Mouse (Mus musculus) 416B (cell line): Measurements from ENCODE around the gene Uts2b.

Source experiments
- DNase-seq: peaks from one replicate; pipeline ENCODE4 v3.0.0; 2011; ENCODE audit warnings: low read depth

Uts2b gene

DNA sequence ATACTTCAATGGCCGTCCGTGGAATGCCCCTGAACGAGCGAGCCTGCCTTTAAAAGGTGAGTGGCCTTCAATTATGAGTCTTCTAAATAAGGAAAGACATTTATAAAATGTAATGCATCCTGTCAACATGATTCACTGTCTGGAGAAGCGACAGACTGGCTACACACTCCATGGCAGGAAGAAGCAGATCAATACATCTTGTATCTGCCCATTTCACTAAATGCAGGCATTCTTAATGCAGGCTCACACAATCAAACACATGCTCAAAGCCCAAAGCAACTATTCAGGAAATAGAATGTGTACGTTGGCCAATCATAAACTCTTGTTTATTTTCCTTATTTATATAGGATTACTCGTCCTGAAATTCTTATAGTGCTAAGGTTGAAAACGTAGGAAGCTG lies at the start of gene Uts2b:
TSS of gene Uts2b (minus strand) at position 49 of the 400 bp plus-strand sequence.
- DNase-seq = no peak

DNA sequence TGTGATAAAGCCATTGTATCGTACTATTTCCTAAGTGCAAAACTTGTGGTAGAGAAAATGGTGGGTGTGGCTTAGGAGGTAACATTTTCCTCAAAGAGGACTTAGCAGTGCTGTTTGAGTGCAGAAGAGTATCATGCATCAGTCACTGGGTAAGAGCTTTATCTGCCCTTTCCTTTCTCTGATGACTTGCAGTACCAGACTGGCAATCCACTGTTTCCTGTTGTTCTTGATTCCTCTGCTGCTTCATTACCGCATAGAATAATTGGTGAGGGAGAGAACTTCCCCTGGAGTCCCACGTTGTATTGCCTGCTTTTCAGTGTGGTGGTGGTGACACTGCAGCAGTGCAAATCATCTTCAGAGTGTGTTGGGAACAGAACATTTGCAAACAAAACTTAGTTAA lies 47.6 kb upstream of the Uts2b start:
- peak; percentile 23 for DNase-seq

DNA sequence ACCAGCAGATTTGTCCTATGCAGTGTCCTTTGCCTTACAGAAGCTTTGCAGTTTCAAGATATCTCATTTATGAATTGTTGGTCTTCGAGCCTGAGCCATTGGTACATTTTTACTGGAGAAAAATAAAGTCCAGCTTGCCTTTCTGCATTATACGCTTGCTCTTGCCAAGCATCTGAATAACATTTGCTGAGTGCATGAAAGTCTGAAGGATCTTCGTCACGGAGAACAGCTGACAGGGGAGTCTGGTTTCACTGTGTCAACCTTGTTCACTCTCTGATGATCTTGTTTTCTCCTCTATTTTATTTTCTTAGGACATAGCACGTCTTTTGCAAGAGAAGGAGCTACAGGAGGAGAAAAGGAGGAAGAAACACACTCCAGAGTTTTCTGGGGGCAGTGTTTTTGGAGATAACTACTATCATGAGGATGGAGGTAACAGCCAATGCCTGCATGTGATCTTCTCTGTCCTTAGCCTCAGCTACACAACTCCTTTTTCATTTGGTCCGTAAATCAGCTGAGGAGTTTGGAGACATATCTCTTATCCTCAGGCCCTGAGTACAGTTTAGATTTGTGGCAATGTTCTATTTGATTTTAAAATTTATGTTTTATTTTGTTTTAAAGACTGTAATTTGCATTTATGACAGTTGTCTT lies 47.0 kb upstream of the Uts2b start:
- no peak for DNase-seq

DNA sequence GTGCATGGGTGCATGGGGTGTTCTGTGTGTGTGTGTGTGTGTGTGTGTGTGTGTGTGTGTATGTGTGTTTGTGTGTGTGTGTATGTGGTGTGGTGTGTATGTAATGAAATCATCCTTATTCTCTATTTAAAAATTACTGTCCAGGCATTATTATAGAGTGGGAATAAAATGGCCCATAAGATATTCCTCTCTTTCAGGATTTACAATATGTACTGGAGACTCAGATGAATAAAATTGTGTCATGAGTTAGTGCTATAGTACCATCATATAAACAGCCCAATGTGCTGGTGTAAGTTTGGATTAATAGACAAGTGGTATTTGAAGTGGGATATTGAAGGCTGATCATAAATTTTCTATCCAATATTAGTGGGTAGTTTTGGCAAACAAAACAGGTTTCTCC lies 34.1 kb upstream of the Uts2b start:
- no peak for DNase-seq

DNA sequence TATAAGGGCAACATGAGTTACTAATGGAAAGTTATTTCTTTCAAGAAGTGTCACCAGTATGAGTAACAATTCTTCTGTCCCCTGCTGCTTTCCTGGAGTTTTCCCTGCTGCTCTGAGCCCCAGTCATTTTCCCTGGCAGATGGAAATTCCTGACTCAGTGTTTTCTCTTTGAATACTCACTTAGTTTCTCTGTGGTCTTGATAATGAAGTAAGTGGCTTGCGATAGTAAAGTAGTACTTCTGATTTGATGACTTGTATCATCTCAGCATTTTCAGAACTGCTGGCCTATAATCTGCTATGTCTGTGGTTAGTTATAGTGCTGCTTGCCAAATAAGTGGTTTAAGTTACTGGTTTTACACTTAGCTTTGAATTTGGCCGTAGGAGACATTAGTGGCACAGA lies 31.5 kb upstream of the Uts2b start:
- DNase-seq = peak; percentile 48

DNA sequence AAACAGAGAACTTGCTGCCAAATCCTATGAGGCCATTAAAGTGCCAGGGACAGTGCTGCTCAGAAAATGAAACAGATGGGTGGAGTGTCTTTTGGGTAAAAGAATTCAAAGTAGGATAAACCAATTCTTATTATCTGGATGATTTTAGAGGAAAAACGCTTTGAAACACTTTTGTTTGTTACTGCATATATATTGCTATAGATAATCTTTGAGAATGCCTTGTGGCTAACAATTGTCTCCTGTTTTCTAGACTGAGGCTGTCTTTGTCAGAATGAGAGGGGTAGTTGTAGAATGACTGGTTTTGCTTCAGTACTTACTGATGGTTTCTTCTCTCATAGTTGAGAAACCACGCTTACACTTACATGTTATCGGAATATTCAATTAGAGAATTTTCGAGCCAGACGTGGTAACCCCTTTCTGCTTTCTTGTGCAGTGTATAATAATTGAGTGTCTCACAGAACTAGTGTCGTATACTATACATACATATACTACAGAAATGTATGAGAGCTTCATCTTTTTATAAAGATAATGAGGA lies 29.7 kb upstream of the Uts2b start:
- no peak for DNase-seq

DNA sequence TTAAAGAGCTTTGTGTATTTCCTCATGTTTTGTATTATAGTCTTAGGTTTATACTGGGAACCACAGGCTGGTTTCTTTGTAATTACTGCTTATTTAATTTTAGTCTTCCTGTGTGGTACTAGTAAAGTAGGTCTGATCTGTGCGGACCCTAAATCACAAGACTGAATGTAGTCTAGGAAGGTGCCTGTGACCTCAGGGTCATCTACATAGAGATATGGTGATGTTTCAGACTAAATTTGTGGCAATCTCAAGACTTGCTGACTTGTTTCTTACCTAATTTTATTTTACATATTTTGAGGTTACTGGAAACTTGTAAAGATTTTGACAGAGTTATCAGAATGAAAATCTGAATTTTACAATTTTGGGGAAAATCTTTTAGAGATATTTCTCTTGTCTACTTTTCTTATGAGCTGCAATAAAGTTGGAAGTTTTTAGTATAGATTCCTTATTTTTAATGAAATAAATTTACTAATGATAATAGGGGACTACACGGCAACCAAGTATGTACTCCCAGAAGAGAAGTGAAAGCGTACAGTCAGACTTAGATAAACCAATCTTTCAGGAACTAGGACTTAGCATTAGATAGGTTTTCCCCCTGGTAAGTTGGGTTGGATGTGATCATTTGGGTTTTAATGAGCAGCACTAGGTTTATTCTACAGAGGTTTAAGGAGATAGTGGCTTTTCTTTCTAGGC lies 29.1 kb upstream of the Uts2b start:
- DNase-seq = no peak

DNA sequence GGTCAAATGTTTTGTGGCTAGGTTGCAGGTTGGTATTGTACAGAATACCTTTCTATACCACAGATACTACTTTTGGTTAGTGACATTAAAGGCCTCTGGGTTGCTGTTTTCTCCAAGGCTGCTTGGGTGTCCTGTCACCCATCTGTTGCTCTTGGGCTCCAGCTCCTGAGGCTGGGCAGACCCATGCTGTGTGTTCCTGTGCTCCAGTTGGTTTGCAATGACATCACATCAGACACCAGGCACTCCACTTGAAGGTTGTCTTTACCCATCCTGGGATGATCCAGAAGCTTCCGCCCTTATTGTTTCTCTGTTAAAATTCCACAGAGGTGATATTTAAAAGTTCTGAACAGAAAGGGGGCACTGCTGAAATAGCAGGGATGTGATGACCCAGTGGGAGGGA lies 26.9 kb upstream of the Uts2b start:
- DNase-seq = no peak

DNA sequence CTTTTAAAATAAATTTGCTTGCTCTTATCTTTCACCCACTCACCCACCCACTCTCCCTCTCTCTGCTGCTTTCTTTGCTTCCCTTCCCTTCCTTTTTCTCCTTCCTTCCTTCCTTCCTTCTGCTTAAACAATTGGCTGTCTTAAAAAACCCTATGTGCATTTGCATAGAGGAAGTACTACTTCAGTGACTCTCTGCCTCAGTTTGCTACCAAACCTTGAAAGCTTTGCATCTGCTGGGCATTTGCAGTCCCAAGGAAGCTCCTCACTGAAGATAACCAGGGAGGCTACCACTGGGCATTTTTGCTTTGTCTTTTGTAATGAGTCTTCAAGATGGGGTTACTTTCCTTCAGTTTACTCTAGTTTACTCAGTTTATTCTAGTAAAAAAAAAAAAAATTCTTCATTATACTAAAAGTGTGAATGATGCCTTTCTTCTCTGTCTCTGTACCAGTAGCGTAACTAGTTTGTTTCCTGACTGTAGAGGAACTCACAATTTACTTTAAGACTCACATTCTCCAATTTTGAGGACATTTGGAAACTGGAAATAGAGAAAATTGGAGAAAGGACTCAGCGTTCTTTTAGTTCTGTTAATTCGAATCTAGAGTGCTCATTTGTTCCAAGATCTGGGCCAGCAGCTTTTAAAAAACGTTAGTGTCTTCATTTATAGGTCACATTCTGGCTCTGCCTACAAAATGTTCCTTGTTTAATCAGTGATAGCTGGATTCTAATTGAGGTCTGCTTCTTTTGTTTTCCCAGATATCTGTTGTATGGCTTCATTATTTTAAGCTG lies 25.4 kb upstream of the Uts2b start:
- DNase-seq = no peak

DNA sequence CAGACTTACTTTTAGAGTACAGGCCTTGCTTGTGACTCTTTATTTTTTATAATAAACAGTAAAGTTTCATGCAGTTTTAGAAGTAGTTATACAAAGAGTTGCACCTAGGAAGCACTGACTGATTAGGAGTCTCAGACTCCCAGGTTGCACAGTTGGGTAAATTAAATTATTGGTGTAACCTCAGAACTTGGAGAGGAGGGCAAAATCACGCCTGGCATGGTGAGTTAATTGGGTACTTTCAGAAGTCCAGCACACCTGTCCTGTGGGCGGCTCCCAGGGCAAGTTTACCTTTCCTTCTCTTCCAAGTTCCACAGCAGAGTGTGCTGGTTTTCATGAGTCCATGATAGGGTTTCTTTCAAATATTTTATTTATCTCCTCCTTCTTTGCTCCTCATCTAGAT lies 21.8 kb upstream of the Uts2b start:
- DNase-seq = no peak

DNA sequence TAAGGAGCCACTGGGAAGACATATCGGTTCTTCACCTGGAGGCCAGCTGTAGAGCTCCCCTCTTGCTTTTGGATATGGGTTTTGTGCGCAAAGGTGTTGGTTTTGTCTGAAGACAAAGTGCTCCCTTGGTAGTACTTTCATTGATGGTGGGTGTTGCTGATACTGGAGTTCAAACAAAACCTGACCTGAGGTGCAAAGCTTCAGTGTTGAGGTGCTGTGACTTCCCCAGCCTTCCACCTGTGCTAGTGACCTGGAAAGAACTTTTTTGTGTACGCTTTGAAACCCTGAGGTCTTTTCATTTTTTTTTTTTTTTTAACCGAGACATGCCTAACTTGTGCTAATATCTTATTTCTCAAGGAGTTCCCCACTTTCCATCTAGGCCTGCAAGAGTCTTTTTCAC lies 20.3 kb upstream of the Uts2b start:
- DNase-seq = no peak

DNA sequence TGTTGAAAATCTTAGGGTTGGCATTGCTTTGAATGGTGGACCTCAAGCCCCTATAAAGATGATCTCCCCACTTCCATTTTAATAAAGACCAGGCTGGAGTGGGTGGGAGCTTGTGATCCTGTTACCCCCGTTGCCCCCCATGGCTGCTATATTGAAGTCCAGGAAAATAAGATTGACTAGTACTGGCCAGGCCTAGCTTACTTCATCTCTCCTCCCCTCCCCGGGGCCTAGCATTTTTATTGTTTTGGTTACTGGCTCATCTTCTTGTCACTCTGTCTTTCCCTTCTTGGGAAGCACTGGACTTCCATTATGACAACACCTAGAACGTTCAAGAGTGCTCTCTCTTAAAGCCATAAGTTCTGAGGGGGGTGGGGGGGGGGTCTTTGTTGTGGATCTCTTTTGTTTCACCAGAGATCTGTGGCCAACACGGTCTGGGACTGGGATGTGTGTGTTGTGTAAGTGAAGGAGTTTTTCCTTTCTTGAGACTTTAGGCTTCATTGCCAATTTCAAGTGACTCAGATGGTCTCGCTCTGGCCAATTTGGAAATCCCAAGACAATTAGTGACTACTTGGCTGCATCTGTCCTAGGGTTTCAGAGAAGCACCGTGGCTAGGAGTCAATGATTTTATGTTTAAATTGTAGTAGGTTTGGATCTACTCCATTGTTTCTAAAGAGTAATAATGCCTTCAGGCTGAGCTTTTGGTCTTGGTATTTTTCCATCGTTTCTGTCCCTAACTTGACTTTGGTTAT lies 19.7 kb upstream of the Uts2b start:
- peak; percentile 47 for DNase-seq

DNA sequence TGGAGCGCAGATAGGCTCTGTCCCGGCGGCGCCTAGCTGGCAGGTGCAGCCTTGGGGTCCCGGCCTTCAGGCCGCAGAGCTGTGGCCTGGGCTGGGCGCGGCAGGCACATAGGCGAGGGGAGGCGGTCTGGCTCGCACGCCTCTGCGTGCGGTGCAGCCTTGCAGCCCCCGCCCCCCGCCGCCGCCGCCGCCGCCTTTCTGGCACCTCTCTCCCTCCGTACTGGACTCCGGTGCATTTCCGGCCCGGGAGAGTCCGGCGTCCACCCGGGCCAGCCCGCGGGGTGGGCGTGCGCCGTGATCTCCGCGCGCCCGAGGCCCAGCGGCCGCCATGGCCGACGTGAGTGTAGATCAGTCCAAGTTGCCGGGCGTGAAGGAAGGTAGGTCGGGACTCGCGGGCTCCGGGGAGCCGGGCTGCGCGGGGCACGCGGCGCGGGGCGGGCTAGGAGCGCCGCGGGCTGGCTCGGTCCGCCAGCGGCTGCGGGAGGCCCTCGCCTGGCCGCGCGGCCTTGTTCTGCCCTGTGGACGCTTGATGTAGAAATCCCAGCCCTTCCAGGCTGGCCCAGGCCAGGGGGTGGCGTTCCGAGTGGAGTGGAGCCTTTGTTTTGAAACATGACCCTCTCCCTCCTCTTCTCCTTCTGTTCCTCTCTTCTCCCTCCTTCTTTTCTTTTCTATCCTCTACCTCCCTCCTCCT lies 18.9 kb upstream of the Uts2b start, which contains the start of gene Ccdc50:
TSS of gene Ccdc50 (plus strand) at position 109 of the 691 bp plus-strand sequence.
- peak; percentile 68 for DNase-seq

DNA sequence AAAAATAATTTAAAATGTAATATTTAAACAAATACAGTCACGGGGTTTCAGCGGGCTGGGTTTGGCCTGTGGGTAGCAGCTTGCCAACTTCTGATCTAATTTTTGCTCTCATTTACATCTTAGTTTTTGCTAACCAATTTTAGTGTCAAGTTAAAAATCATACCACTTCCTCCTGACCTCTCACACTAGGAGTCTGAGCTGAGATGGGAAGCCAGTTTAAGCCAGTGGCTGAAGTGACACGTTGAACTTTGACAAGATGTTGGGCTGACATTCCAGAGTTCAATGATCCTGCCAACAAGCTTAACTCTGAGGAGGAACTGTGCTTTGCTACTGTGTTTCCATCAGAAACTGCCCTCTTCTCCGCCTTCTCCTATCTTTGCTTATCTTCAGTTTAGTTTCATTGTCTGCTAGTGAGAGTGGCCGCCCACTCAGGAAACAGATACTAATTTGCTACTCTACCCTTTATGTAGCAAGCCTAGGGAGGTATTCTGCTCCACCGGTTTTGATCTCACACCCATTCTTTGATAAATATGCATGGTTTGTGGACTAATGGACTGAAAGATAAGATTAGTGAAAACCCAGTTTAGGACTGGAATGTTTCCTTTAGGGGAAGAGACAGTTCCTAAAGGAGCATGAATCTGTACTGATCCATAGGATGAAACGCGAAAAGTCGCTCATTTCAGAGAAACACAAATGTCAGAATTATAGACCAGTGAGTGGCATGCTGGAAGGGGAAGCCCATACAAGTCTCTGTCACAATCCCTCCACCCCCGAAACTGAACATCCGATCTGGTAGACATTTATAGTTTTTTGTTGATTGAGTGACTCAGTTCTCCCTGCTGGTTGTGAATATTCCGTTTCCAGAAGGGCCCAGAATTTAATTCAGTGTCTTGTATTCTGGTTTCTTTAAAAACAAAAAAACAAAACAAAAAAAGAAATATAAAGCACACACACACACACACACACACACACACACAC lies 17.9 kb upstream of the Uts2b start:
- peak; percentile 70 for DNase-seq

DNA sequence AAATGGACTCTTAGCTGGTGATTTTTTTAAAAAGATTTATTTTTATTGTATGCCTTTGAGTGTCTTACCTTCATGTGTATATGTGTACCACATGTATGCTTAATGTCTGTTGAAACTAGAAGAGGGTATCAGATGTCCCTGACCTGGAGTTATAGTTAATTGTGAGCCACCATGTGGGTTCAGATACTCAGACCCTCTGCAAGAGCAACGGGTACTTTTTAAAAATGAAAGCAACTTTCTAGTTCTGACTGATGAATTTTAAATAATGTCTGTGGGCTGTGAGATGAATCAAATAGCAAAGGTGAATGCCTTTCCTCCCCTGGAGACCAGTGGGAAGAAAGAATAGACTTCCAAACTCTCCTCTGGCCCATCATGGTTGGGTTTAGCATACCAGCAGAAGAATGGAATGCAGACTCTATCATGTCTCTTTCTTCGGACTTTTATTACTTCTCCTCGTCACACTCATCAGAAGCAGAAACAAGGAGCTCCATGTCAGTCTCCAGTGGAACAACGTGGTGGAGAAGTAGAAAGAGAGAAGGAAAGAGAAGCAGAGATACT lies 16.9 kb upstream of the Uts2b start:
- DNase-seq = no peak

DNA sequence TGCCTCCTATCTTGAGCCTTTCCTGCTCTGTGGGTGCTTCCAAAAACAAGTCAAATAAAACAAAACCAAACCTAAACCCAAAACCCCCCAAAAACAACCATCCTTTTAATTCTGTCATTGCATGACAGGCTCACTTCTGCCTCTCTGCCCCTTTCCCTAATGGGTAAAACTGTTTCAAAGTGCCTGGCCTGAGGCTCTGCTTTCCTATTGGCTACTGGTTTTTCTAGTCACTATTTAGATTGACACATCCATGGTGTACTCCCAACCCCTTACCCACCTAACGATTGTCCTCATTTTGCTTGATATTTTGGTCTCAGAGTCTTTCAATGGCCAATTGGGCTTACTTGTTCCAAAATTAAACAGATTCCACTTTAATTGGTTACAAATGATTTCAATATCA lies 15.6 kb upstream of the Uts2b start:
- no peak for DNase-seq

DNA sequence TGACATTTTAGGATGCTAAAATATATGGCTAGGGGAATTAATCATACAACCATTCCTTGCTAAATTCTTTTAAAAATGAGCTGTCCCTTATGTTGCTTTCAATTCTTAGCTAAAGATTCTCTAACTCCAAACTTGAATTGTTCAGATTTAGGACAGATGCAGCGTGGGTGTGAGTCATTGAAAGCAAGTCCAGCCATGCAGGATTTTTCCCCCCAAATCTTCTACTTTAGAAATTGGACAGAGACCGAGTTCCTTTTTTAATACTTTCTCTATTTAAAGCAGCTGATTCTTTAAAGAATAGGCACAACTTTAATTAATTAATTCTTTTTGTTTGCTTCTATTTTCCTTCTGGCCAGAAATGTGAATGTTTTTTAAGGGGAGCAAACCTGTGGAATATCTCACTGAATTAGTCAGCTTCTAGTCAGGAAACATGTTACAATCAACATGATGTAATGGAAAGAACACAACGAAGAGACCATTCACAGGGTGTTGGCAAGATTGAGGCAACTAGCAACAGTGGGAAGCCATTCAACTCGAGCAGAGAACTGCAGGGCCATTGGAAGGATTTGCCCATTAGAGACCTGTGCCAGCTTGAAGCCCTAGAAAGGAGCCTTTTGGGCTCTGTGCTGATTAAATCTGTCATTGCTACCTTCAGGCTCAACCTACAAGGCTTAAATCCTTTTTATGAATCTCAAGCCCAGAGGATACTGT lies 15.0 kb upstream of the Uts2b start:
- DNase-seq = peak; percentile 57

DNA sequence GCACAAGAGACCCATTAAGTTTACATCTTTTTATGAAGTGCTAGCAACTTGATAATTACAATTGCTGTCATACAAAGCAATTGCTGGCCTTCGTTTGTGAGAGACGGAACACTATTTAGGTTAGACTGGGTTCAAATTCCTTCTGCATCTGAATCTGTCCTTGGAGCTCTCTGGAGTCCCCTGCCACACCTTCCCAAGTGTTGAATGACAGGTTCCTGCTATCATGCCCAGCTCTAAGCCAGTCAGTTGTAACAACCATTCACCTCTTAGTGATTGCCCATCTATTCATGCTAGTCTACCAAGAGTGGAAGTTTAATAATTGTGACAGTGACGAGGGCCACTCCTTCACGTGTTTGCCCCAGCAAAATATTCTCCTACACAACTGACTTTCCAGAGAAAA lies 12.2 kb upstream of the Uts2b start:
- no peak for DNase-seq

DNA sequence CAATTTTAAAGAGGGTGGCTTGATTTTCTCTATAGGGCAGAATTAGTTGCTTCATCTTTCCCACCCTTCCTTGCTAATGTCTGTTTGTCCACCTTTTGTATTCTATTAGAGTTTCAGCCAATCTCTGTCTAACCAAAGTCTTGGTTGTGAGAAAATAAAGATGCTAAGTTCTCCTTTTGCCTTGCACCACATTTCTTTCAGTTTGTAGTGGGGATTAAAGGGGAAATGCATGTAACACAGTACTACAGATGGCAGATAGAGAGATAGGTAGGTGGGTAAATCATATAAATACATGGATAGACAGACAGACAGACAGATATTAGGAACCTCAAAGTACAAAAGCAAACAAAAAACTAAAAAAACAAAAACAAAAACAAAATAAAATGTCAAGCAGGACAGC lies 6.5 kb upstream of the Uts2b start:
- DNase-seq = no peak
